Mouse (Mus musculus) liver, embryonic 14.5 days (tissue): ENCODE data around the gene Mtf1. TPM values are rescaled to one million over a fixed set of nuclear protein-coding genes. Genes with fewer than 3 reads are reported as not detected.

Experiments
- ATAC-seq: fragments of 200-750 bp; cut with Nextera tagmentation; 2 replicates; pipeline ENCODE4 v1.8.0; 2017; ENCODE audit warnings: moderate number of reproducible peaks, mild to moderate bottlenecking, moderate library complexity; ENCODE audit not compliant: insufficient read depth
- DNase-seq, 3 experiments: peaks; one replicate each; pipeline ENCODE4 v3.0.0-alpha.2; 2012 to 2013; ENCODE audit warnings: low read depth in 3 of 3, low spot score in 3 of 3
- H3K27ac ChIP-seq: fragments of 300-500 bp; sonication (generic); 2 replicates; pipeline ENCODE4 v1.5.1; 2014; ENCODE audit warnings: moderate library complexity, mild to moderate bottlenecking, control low read depth, inconsistent platforms
- H3K27me3 ChIP-seq: fragments of 300-500 bp; sonication (generic); 2 replicates; pipeline ENCODE4 v1.6.1; 2014; ENCODE audit warnings: mild to moderate bottlenecking, low read length, moderate library complexity; ENCODE audit not compliant: control insufficient read depth, insufficient read depth
- H3K36me3 ChIP-seq: fragments of 300-500 bp; sonication (generic); replicated peaks from 2 replicates; pipeline ENCODE4 v1.6.1; 2014; ENCODE audit warnings: low read depth; ENCODE audit not compliant: control insufficient read depth, insufficient read depth
- H3K4me1 ChIP-seq, 2 experiments: fragments of 200-500 bp in 1 of 2; fragments of 300-500 bp in 1 of 2; sonication (generic) in 1 of 2; replicated peaks; 2 replicates each; pipeline ENCODE4 v1.6.1; 2012 to 2014; ENCODE audit warnings: antibody characterized with exemption in 1 of 2, inconsistent platforms in 1 of 2, low read length in 1 of 2; ENCODE audit not compliant: control insufficient read depth in 2 of 2, insufficient read depth in 2 of 2
- H3K4me2 ChIP-seq: fragments of 300-500 bp; sonication (generic); 2 replicates; pipeline ENCODE4 v1.6.1; 2014; ENCODE audit warnings: low read depth, mild to moderate bottlenecking, control low read depth, moderate library complexity
- H3K4me3 ChIP-seq, 2 experiments: fragments of 200-500 bp in 1 of 2; fragments of 300-500 bp in 1 of 2; sonication (generic) in 1 of 2; 2 replicates each; pipeline ENCODE4 v1.5.1; 2012 to 2014; ENCODE audit warnings: low read depth in 2 of 2, low read length in 2 of 2, mild to moderate bottlenecking in 2 of 2, control low read depth in 1 of 2, inconsistent platforms in 1 of 2, moderate library complexity in 1 of 2; ENCODE audit not compliant: insufficient read depth in 1 of 2
- H3K9ac ChIP-seq: fragments of 300-500 bp; sonication (generic); replicated peaks from 2 replicates; pipeline ENCODE4 v1.6.1; 2014; ENCODE audit warnings: mild to moderate bottlenecking, control low read depth, moderate library complexity
- H3K9me3 ChIP-seq: fragments of 300-500 bp; sonication (generic); 2 replicates; pipeline ENCODE4 v1.6.1; 2016; ENCODE audit warnings: low read length, mixed read lengths; ENCODE audit not compliant: control insufficient read depth
- CTCF ChIP-seq: IDR thresholded peaks from 2 replicates; pipeline ENCODE4 v1.5.1; 2016; ENCODE audit warnings: antibody characterized with exemption, low read depth, control low read depth
- EP300 ChIP-seq: IDR thresholded peaks from 2 replicates; pipeline ENCODE4 v1.6.1; 2016; ENCODE audit warnings: antibody characterized with exemption, low read depth
- WGBS: fragments of 180-500 bp; shearing (Covaris S2); extraction: QIAGEN DNeasy Blood & Tissue Kit; methylation state at CpG from one replicate; pipeline ENCODE4 v1.1.7; 2014; ENCODE audit not compliant: insufficient replicate concordance; 5-methylcytosine and 5-hydroxymethylcytosine counted together
- polyA plus RNA-seq, 2 experiments: library from polyadenylated mRNA; depleted of rRNA in 1 of 2; stranded (reverse) in 1 of 2; unstranded in 1 of 2; fragments of >200 nt; fragmentation: Nextera tagmentation in 1 of 2; extraction: Ambion mirVana in 1 of 2; gene quantifications; 2 replicates each; pipeline versions ENCODE4 v1.2.1 to v1.2.3; 2012 to 2014

Mtf1 gene
- polyA plus RNA-seq (2012; rRNA removed) (4.3 and 7.1 TPM in 2 replicates), polyA plus RNA-seq (2014; fragmentation: Nextera tagmentation; extraction: Ambion mirVana) (10.9 and 15.2 TPM in 2 replicates)

DNA sequence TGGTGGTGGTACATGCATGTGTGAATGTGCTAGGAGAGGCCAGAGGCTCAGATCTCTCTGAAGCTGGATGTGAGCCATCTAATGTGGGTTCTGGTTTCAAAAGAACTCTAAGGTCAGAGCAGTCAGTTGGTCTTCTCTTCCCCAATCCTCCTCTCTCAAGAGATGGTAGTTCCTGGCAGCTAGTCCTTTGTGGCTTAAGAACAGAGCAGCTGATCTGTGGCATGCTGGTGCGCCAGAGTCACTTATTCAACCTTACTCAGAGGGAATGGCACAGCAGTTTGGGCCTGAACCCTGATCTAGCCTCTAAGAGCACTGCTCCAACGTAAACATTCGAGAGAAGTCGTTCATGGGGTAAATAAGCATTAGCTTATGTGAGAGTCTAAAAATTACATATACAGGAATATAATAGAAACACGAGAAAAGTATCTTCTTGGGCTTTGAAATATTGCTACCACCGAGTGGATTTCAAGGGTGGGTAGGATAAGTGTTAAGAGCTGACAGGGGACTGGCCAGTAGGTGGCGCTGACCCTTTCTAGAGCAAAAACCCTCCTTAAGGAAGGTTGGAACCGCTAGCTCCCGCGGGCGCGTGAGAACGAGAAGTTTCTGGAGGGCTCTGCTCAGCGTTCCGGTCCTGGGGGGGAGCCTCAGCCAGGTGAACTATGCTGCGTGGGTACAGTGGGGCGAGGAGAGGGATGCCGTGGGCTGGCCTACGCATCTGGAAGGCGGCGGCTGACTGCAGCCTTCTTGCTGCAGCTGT, at the start of gene Mtf1:
Mtf1 (plus strand) TSS at position 553 of the 757 bp plus-strand sequence.
- peak; percentile 83 to 87 (median 84) for DNase-seq
- peaks cover 45% of the 10 kb centered on the region for H3K36me3 ChIP-seq
- ATAC-seq, result peak; percentile 77

DNA sequence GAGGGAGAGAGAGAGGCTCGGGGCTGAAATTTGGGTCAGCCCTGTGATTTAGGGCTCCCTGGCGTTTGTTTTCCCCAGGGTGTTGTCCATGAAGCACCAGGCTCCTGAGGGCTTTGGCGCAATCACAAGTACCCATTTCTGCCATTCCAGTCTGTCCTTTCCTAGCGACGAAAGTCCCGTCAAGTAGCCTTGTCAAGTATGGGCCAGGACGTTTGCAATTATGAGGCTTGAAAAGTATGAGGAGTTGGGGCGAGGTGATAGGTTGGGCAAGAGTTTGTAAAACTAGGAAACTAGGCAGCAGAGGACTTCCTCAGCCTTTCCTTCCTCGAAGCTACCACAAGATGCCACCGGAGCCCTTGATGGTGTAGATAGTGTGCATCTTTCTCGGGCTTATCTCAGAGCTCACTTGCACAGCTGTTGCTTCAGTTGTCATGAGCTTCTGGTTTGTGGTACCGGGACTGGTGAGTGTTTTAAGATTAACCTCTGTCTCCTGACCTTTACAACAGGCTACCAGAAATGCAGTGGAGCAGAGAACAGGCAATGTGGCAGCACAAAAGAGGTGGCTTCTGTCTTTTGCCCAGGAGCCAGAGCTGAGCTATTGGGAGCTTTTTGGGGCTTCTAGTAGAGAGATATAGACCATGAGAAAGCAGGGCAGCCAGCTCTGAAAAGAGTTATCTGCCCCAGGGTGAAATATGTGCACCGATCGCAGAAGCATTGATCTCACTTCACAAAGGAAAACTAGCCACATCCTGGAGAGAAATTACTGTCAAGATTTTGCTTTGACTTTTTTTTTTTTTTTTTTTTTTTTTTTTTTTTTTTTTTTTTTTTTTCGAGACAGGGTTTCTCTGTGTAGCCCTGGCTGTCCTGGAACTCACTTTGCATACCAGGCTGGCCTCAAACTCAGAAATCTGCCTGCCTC, 49.4 kb upstream of the Mtf1 start:
- H3K9ac ChIP-seq, result peak overlapping the region; percentile 84
- no peaks in the 10 kb centered on the region; the same call in 1 of the 2 replicates for H3K36me3 ChIP-seq
- no peaks in the 10 kb centered on the region for H3K9me3 ChIP-seq
- peak; percentile 81 to 88 (median 83) for DNase-seq
- H3K4me2 ChIP-seq, result peak overlapping the region; percentile 96
- H3K27ac ChIP-seq, result peak overlapping the region; percentile 95
- no peaks in the 10 kb centered on the region for H3K27me3 ChIP-seq
- H3K4me1 ChIP-seq, result peaks cover 29 to 45% of the 10 kb centered on the region in 2 experiments
- TF ChIP-seq CTCF (peak; percentile 63), EP300 (peak; percentile 89)
- peak; percentile 69 for ATAC-seq
- H3K4me3 ChIP-seq, result peak overlapping the region; percentile 78 to 94
- WGBS, result 2% methylated on average over 14 of the region's 15 CpGs

More for the DNA sequence above, at the start of gene Mtf1:
- Histone ChIP-seq H3K4me3 (peak within 1 kb of the TSS; percentile 74 to 99), H3K27ac (peak within 1 kb of the TSS; percentile 90), H3K9me3 (no peaks in the 10 kb centered on the region), H3K4me1 (peaks cover 9 to 19% of the 10 kb centered on the region in 2 experiments), H3K9ac (peak within 1 kb of the TSS; percentile 79), H3K27me3 (no peaks in the 10 kb centered on the region), H3K4me2 (peak within 1 kb of the TSS; percentile 81)
- 3% methylated on average over 21 of the region's 21 CpGs for WGBS
- TF ChIP-seq CTCF (peak; percentile 90), EP300 (no peak; the same call in 1 of the 2 replicates)

DNA sequence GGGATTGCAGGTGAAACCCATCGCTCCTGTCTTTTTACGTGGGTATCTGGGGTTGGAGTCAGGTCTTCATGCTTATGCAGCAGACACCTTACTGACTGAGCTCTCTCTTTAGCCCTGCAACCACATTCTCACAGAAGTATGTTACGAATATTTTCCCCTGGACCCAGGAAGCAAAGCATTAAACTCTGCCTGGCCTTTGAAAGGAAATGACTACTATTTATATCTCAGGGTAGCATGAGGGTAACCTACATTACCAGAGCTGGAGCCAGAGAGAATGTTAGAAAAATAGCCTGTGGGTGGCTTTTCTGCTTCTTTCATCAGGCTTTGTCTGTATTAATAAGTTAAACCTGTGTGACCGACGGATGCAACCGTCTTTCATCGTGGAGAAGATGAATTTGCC, 46.4 kb upstream of the Mtf1 start:
- ATAC-seq, result no peak
- Histone ChIP-seq H3K4me1 (peaks cover 29 to 53% of the 10 kb centered on the region in 2 experiments), H3K27me3 (no peaks in the 10 kb centered on the region), H3K4me3 (no peak overlapping the region), H3K27ac (peak overlapping the region; percentile 5), H3K9ac (peak overlapping the region; percentile 13; the same call in 1 of the 2 replicates), H3K36me3 (peaks cover 2% of the 10 kb centered on the region), H3K4me2 (peak overlapping the region; percentile 2), H3K9me3 (no peaks in the 10 kb centered on the region)
- no peak for DNase-seq
- TF ChIP-seq EP300 (no peak), CTCF (no peak)
- 36% methylated on average over 7 of the region's 7 CpGs for WGBS

DNA sequence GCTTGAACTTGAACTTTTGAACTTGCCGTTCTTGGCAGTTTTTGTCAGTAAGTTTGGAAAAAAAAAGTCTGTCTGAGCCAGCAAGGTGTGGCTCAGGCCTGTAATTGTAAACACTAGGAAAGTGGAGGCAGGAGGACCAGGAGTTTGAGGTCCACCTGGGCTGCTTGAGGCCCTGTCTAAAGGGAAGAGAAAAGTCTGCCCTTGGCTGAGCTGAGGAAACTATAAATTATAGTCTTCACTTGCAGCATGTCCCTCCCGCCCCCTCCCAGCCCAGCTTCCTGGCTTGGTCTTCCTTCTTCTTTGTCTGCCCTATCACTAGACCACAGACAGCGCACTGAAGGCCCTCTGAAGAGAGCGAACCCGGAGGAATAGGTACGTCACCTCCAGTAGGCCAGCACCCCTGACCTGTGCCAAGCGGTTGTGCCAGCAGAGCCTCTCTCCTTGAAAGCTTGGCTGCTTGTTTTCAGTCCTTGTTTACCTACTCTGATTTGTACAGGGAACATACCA, 42.5 kb upstream of the Mtf1 start:
- no peak overlapping the region for H3K9ac ChIP-seq
- 13% methylated on average over 7 of the region's 7 CpGs for WGBS

More for the DNA sequence above, 42.5 kb upstream of the Mtf1 start:
- H3K27ac ChIP-seq, result no peak overlapping the region
- peaks cover 13 to 32% of the 10 kb centered on the region in 2 experiments for H3K4me1 ChIP-seq
- TF ChIP-seq EP300 (no peak), CTCF (no peak)
- DNase-seq (no peak), ATAC-seq (peak; percentile 54; the same call in 1 of the 2 replicates)
- H3K4me2 ChIP-seq, result no peak overlapping the region
- peaks cover 2% of the 10 kb centered on the region for H3K36me3 ChIP-seq
- H3K27me3 ChIP-seq, result no peaks in the 10 kb centered on the region
- H3K9me3 ChIP-seq, result no peaks in the 10 kb centered on the region
- no peak overlapping the region for H3K4me3 ChIP-seq
